Mouse (Mus musculus): ENCODE data around the gene R3hcc1l. TPM values are rescaled to one million over a fixed set of nuclear protein-coding genes. Genes with fewer than 3 reads are reported as not detected.

R3hcc1l gene
- polyA plus RNA-seq, 1 experiment = 13.3 TPM

- 94% methylated on average over 2 of the region's 2 CpGs for WGBS
- Histone ChIP-seq H3K4me1 (ENCODE audit: control insufficient read depth, insufficient read depth, low read length) (no peaks in the 10 kb centered on the region), H3K27me3 (ENCODE audit: control insufficient read depth, insufficient read depth, low read length) (no peaks in the 10 kb centered on the region), H3K27ac (ENCODE audit: insufficient read depth, low read length) (no peak overlapping the region), H3K4me3 (replicated peaks; ENCODE audit: insufficient read depth, low read depth, low read length) (no peak overlapping the region)
- no peak for DNase-seq
- TF ChIP-seq CTCF (IDR thresholded peaks at IDR 0.05; ENCODE audit: borderline replicate concordance, insufficient read depth, low read depth, low read length) (no peak), POLR2A (IDR thresholded peaks at IDR 0.05; ENCODE audit: borderline replicate concordance, insufficient read depth, low read length) (no peak)
Observed at GRCm38 (mm10) chr19:42575317-42575716, 56.8 kb downstream of the R3hcc1l start.

GRCm38 (mm10) chr19:42576856-42577255 is 58.3 kb downstream of the R3hcc1l start:
- TF ChIP-seq POLR2A (IDR thresholded peaks at IDR 0.05; ENCODE audit: borderline replicate concordance, insufficient read depth, low read length) = no peak
- TF ChIP-seq CTCF (IDR thresholded peaks at IDR 0.05; ENCODE audit: borderline replicate concordance, insufficient read depth, low read depth, low read length) = no peak
- no peak for DNase-seq
- Histone ChIP-seq H3K4me3 (replicated peaks; ENCODE audit: insufficient read depth, low read depth, low read length) (no peak overlapping the region), H3K4me1 (ENCODE audit: control insufficient read depth, insufficient read depth, low read length) (no peaks in the 10 kb centered on the region), H3K27me3 (ENCODE audit: control insufficient read depth, insufficient read depth, low read length) (no peaks in the 10 kb centered on the region), H3K27ac (ENCODE audit: insufficient read depth, low read length) (no peak overlapping the region)
- WGBS = 75% methylated on average over 1 of the region's 1 CpGs

- Histone ChIP-seq H3K27ac (ENCODE audit: insufficient read depth, low read length) (no peak overlapping the region), H3K27me3 (ENCODE audit: control insufficient read depth, insufficient read depth, low read length) (no peaks in the 10 kb centered on the region), H3K4me1 (ENCODE audit: control insufficient read depth, insufficient read depth, low read length) (no peaks in the 10 kb centered on the region), H3K4me3 (replicated peaks; ENCODE audit: insufficient read depth, low read depth, low read length) (no peak overlapping the region)
- TF ChIP-seq POLR2A (IDR thresholded peaks at IDR 0.05; ENCODE audit: borderline replicate concordance, insufficient read depth, low read length) = no peak
- no peak for TF ChIP-seq CTCF (IDR thresholded peaks at IDR 0.05; ENCODE audit: borderline replicate concordance, insufficient read depth, low read depth, low read length)
- DNase-seq = no peak
- 93% methylated on average over 4 of the region's 4 CpGs for WGBS
Observed at GRCm38 (mm10) chr19:42578631-42579030, 60.1 kb downstream of the R3hcc1l start.

GRCm38 (mm10) chr19:42580701-42581100 is 62.1 kb downstream of the R3hcc1l start:
- 44% methylated on average over 4 of the region's 4 CpGs for WGBS

GRCm38 (mm10) chr19:42582811-42583370 is 64.3 kb downstream of the R3hcc1l start:
- TF ChIP-seq POLR2A (IDR thresholded peaks at IDR 0.05; ENCODE audit: borderline replicate concordance, insufficient read depth, low read length) (no peak), CTCF (IDR thresholded peaks at IDR 0.05; ENCODE audit: borderline replicate concordance, insufficient read depth, low read depth, low read length) (no peak)
- WGBS = 92% methylated on average over 13 of the region's 13 CpGs
- DNase-seq = no peak
- Histone ChIP-seq H3K4me1 (ENCODE audit: control insufficient read depth, insufficient read depth, low read length) (0 out of 2 replicates have a peak, but pooled peaks cover 2% of the 10 kb centered on the region), H3K4me3 (replicated peaks; ENCODE audit: insufficient read depth, low read depth, low read length) (no peak overlapping the region), H3K27me3 (ENCODE audit: control insufficient read depth, insufficient read depth, low read length) (no peaks in the 10 kb centered on the region), H3K27ac (ENCODE audit: insufficient read depth, low read length) (no peak overlapping the region)

More at GRCm38 (mm10) chr19:42580701-42581100, 62.1 kb downstream of the R3hcc1l start:
- TF ChIP-seq POLR2A (IDR thresholded peaks at IDR 0.05; ENCODE audit: borderline replicate concordance, insufficient read depth, low read length) (no peak), CTCF (IDR thresholded peaks at IDR 0.05; ENCODE audit: borderline replicate concordance, insufficient read depth, low read depth, low read length) (no peak)
- H3K4me1 ChIP-seq (ENCODE audit: control insufficient read depth, insufficient read depth, low read length) = no peaks in the 10 kb centered on the region
- H3K27ac ChIP-seq (ENCODE audit: insufficient read depth, low read length) = no peak overlapping the region
- no peak for DNase-seq
- no peak overlapping the region for H3K4me3 ChIP-seq (replicated peaks; ENCODE audit: insufficient read depth, low read depth, low read length)
- H3K27me3 ChIP-seq (ENCODE audit: control insufficient read depth, insufficient read depth, low read length) = no peaks in the 10 kb centered on the region

GRCm38 (mm10) chr19:42583677-42584076 is 65.1 kb downstream of the R3hcc1l start:
- whole genome bisulfite sequencing = 97% methylated on average over 5 of the region's 5 CpGs
- DNase-seq = no peak
- H3K27me3 ChIP-seq (ENCODE audit: control insufficient read depth, insufficient read depth, low read length) = no peaks in the 10 kb centered on the region
- H3K4me3 ChIP-seq (replicated peaks; ENCODE audit: insufficient read depth, low read depth, low read length) = no peak overlapping the region
- H3K27ac ChIP-seq (ENCODE audit: insufficient read depth, low read length) = no peak overlapping the region
- 0 out of 2 replicates have a peak, but pooled peaks cover 2% of the 10 kb centered on the region for H3K4me1 ChIP-seq (ENCODE audit: control insufficient read depth, insufficient read depth, low read length)
- TF ChIP-seq CTCF (IDR thresholded peaks at IDR 0.05; ENCODE audit: borderline replicate concordance, insufficient read depth, low read depth, low read length) (no peak), POLR2A (IDR thresholded peaks at IDR 0.05; ENCODE audit: borderline replicate concordance, insufficient read depth, low read length) (no peak)

- WGBS = 99% methylated on average over 3 of the region's 3 CpGs
Observed at GRCm38 (mm10) chr19:42584188-42584587, 65.6 kb downstream of the R3hcc1l start.

GRCm38 (mm10) chr19:42587704-42588103 is 69.1 kb downstream of the R3hcc1l start:
- H3K4me1 ChIP-seq (ENCODE audit: control insufficient read depth, insufficient read depth, low read length) = 0 out of 2 replicates have a peak, but pooled peaks cover 2% of the 10 kb centered on the region
- WGBS = 90% methylated on average over 2 of the region's 2 CpGs
- no peak overlapping the region for H3K4me3 ChIP-seq (replicated peaks; ENCODE audit: insufficient read depth, low read depth, low read length)
- no peak overlapping the region for H3K27ac ChIP-seq (ENCODE audit: insufficient read depth, low read length)
- no peaks in the 10 kb centered on the region for H3K27me3 ChIP-seq (ENCODE audit: control insufficient read depth, insufficient read depth, low read length)
- no peak for TF ChIP-seq CTCF (IDR thresholded peaks at IDR 0.05; ENCODE audit: borderline replicate concordance, insufficient read depth, low read depth, low read length)
- no peak for TF ChIP-seq POLR2A (IDR thresholded peaks at IDR 0.05; ENCODE audit: borderline replicate concordance, insufficient read depth, low read length)
- DNase-seq = no peak

More at GRCm38 (mm10) chr19:42584188-42584587, 65.6 kb downstream of the R3hcc1l start:
- DNase-seq = no peak
- H3K27ac ChIP-seq (ENCODE audit: insufficient read depth, low read length) = no peak overlapping the region
- TF ChIP-seq CTCF (IDR thresholded peaks at IDR 0.05; ENCODE audit: borderline replicate concordance, insufficient read depth, low read depth, low read length) (no peak), POLR2A (IDR thresholded peaks at IDR 0.05; ENCODE audit: borderline replicate concordance, insufficient read depth, low read length) (no peak)
- H3K27me3 ChIP-seq (ENCODE audit: control insufficient read depth, insufficient read depth, low read length) = no peaks in the 10 kb centered on the region
- H3K4me1 ChIP-seq (ENCODE audit: control insufficient read depth, insufficient read depth, low read length) = 0 out of 2 replicates have a peak, but pooled peaks cover 2% of the 10 kb centered on the region
- no peak overlapping the region for H3K4me3 ChIP-seq (replicated peaks; ENCODE audit: insufficient read depth, low read depth, low read length)
